Mouse (Mus musculus): ENCODE measurements around the gene Klkb1. TPM values are rescaled to one million over a fixed set of nuclear protein-coding genes. Genes with fewer than 3 reads are reported as not detected.

Klkb1 gene
- total RNA-seq, 2 experiments from 2014 or later: not detected

DNA sequence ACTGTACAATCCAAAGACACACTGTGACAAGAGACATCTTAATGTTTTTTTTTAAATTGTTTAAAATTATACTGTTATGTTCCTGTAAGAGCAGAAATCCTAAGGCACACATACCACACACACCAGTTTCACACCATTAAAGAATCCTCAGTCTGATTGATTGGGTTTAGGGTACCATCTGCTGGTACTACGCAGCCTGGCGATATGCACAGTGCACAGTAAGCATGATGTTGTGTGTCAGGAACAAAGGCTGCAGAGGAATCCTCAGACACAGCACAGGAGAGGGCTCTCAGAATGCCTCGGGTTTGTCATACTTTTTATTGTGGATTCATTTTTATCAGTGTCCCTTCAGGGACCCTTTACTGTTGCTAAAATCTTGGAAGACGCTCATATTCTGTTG is 20.3 kb downstream of the Klkb1 start:
- no peak for ATAC-seq (replicated peaks; ENCODE audit: low FRiP score, poor library complexity, severe bottlenecking)

GRCm38 (mm10) chr8:45269056-45269455 is 25.6 kb downstream of the Klkb1 start:
- ATAC-seq (replicated peaks; ENCODE audit: low FRiP score, poor library complexity, severe bottlenecking): no peak

DNA sequence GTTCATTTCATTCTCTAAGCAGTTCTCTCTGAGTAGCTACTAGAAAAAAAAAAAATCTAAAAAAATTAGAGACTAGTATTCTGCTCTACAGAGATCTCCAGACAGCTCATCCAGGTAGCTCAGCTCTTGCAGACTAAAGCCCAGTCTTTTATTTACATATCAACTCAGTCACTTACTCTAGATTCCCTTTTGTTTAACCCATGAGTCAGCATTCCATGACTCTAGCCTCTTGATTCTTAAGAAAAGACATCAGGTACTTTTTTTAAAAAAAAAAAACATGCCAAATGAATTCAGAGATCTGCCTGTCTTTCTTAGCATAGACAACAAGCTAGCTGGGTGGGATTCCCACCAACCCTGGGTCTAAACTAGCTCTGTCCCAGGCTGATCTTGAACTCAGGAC is 26.2 kb downstream of the Klkb1 start:
- ATAC-seq (replicated peaks; ENCODE audit: low FRiP score, poor library complexity, severe bottlenecking): no peak

- ATAC-seq (replicated peaks; ENCODE audit: low FRiP score, poor library complexity, severe bottlenecking): no peak
Measured at GRCm38 (mm10) chr8:45267611-45268391, 26.9 kb downstream of the Klkb1 start.

DNA sequence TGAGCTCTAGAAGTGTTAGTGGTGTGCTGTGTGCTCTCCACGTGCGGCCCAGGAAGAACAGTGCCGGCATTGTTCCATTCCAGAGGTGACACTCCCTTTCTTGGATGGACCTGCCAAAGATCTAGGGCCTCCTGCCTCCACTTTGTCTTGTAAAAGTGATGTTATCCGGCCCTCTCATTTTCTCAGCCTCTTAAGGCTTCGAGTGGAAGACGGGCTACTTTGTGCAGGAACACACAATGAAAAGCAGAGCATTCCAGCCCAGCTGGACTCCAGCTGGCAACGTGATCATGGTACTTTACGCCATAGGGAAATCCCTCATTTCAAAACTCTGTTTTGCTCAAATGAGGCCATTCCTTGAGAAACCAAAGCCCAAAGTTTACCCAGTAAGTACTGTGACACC is 27.7 kb downstream of the Klkb1 start:
- ATAC-seq (replicated peaks; ENCODE audit: low FRiP score, poor library complexity, severe bottlenecking): no peak

- ATAC-seq (replicated peaks; ENCODE audit: low FRiP score, poor library complexity, severe bottlenecking): no peak
Measured at GRCm38 (mm10) chr8:45264918-45265317, 29.7 kb downstream of the Klkb1 start.

GRCm38 (mm10) chr8:45262851-45263250 is 31.8 kb downstream of the Klkb1 start:
- ATAC-seq (replicated peaks; ENCODE audit: low FRiP score, poor library complexity, severe bottlenecking): no peak

DNA sequence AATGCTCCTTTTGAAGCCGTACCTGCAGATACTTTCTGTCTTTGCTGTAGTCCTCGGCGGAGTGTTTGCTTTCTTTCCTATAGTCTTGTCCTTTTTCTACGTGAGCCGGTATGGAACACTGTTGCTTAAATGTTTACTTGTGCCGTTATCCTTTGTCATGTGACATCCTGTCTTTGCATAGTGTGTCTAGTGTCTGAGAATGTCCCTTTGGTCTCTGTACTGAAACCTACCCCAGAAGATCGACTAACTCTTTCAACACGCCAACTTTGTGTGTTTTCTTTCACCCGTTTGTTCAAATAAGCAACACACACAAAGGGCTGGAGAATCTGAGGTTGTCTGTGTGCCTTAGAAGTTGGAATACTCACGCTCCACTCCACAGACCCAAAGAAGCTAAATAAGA is 32.7 kb downstream of the Klkb1 start, which contains the start of gene F11:
Gene F11 (minus strand): TSS at position 112 of the 400 bp plus-strand sequence.
- no peak for ATAC-seq (replicated peaks; ENCODE audit: low FRiP score, poor library complexity, severe bottlenecking)

- ATAC-seq (replicated peaks; ENCODE audit: low FRiP score, poor library complexity, severe bottlenecking): no peak
Measured at GRCm38 (mm10) chr8:45258421-45258820, 36.2 kb downstream of the Klkb1 start.

DNA sequence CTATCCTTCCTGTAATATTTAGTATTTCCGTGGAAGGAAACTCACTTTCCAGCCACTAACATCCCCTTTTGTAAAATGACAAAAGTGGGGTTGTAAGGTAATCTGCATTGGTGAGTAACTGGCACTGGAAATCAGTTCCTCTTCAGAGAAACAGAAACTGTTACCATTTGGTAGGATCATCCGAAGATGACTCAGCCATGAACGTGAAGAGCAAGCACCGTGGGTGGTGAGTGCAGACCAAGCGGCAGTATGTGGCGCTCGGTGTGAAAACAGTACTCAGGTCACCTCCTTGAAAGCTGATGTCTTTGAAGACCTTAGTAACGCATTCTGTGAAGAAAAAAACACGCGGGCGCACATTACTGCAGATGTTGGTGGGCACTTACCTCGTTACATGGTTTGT is 39.6 kb downstream of the Klkb1 start:
- ATAC-seq (replicated peaks; ENCODE audit: low FRiP score, poor library complexity, severe bottlenecking): no peak

GRCm38 (mm10) chr8:45254194-45254842 is 40.3 kb downstream of the Klkb1 start:
- no peak for ATAC-seq (replicated peaks; ENCODE audit: low FRiP score, poor library complexity, severe bottlenecking)

GRCm38 (mm10) chr8:45253586-45253985 is 41.1 kb downstream of the Klkb1 start:
- no peak for ATAC-seq (replicated peaks; ENCODE audit: low FRiP score, poor library complexity, severe bottlenecking)

DNA sequence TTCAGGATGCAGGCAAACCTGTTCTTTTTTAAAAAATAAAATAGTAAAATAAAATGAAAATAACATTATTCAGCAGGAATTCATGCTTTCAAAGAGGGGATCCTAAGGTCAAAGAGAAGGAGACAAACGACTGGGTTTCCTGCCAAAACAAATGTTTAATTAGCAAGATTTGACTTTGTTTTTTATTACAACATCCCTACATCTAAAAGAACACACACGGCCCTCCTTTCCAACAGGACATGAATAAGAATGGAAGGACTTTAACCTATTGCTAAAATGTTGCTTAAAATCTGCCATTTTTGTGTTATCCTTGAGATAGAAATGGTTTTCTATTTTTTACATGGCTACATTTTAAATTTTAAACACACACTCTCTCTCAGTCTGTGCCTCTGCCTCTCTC is 41.5 kb downstream of the Klkb1 start:
- no peak for ATAC-seq (replicated peaks; ENCODE audit: low FRiP score, poor library complexity, severe bottlenecking)

GRCm38 (mm10) chr8:45246307-45246706 is 48.4 kb downstream of the Klkb1 start:
- ATAC-seq (replicated peaks; ENCODE audit: low FRiP score, poor library complexity, severe bottlenecking): no peak

DNA sequence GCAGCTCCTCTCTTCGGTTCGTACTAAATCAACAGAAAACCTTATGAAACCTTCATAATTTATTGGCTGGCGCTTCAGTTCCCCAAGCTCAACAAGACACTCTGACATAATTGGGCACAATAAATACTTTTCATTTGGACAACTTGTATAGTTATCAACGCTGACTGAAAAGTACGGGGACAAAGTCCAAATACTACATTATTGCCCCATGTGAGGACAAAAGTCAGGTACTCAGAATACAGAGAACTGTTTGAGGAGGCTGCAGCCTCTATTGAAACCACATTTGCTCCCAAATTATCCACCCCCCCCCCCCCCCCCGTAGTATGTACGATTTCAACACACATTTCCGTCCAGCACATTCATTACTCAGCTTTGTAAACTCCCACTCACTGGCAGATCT is 55.3 kb downstream of the Klkb1 start:
- ATAC-seq (replicated peaks; ENCODE audit: low FRiP score, poor library complexity, severe bottlenecking): no peak

GRCm38 (mm10) chr8:45238282-45238681 is 56.4 kb downstream of the Klkb1 start:
- no peak for ATAC-seq (replicated peaks; ENCODE audit: low FRiP score, poor library complexity, severe bottlenecking)

DNA sequence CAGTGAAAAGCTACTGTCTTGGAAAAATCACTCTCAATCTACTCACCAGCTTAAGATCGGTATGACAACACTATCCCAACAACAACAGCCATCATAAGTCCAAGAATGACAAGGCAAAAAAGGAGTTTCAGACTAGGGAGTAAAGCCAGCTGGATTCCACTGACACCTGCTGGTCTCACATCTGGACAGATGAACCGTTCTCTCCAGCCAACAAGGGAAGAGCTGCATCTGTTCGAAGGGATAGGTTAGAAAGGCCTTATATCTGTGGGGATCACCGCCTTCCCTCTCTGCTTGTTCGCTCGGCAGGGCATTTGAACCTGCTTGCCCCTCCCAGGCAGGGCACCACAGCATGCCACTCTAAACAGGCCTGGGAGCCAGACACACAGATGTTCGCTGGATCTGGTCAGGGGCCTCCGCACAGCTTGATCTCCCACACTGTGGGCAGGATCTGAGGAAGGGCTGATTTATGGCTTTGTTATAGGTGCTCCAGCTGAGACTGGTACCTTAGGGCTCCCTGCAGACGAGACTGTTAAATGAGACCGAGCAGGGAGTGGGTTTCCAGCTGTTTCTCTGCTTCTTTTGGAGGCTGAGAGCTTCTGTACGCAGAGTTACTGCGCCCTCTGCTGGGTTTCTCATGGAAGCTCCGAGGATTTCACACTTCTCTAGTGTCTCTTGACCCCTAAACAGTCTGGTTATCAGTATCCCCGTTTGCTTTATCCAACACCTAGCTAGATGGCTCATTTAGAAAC is 58.3 kb downstream of the Klkb1 start:
- ATAC-seq (replicated peaks; ENCODE audit: low FRiP score, poor library complexity, severe bottlenecking): no peak

DNA sequence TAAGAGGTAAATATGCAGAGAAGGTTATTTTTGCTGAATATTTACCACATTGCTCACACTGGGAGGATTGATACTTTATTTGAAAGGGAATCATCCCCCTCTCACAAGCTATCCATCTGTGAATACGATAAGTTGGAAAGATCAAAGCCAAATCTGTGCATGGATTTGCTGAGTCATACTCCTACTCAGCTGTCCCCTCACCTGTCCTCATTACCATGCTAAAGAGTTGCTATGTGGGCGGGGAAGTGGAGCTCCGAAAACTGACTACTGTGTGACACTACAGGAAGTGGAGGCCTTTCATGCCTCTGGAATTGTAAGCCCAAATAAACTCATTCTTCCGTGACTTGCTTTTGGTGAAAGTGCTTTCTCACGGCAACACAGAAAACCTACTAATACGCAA is 59.4 kb downstream of the Klkb1 start:
- ATAC-seq (replicated peaks; ENCODE audit: low FRiP score, poor library complexity, severe bottlenecking): no peak

GRCm38 (mm10) chr8:45233256-45233655 is 61.4 kb downstream of the Klkb1 start:
- no peak for ATAC-seq (replicated peaks; ENCODE audit: low FRiP score, poor library complexity, severe bottlenecking)
